Mouse (Mus musculus) forebrain, embryonic 15.5 days (tissue): ENCODE results near the gene Sp140. TPM values are rescaled to one million over a fixed set of nuclear protein-coding genes. Genes with fewer than 3 reads are reported as not detected.
"Not testable (repeated sequence)": the region's sequence is repeated elsewhere in the genome, so short reads cannot be mapped to it uniquely, and the experiment has no call there.

Source experiments
- ATAC-seq: fragments of 200-750 bp; cut with Nextera tagmentation; replicated peaks from 2 replicates; pipeline ENCODE4 v1.8.0; 2017; ENCODE audit warnings: mild to moderate bottlenecking, moderate TSS enrichment, moderate library complexity
- H3K27ac ChIP-seq: fragments of 300-500 bp; sonication (generic); replicated peaks from 2 replicates; pipeline ENCODE4 v1.5.1; 2015; ENCODE audit warnings: mild to moderate bottlenecking, inconsistent platforms
- H3K27me3 ChIP-seq: fragments of 300-500 bp; sonication (generic); 2 replicates; pipeline ENCODE4 v1.6.1; 2015; ENCODE audit warnings: inconsistent platforms
- H3K36me3 ChIP-seq: fragments of 300-500 bp; sonication (generic); 2 replicates; pipeline ENCODE4 v1.6.1; 2015; ENCODE audit warnings: mild to moderate bottlenecking, inconsistent platforms
- H3K4me1 ChIP-seq: fragments of 300-500 bp; sonication (generic); 2 replicates; pipeline ENCODE4 v1.6.1; 2015; ENCODE audit warnings: inconsistent platforms
- H3K4me2 ChIP-seq: fragments of 300-500 bp; sonication (generic); replicated peaks from 2 replicates; pipeline ENCODE4 v1.6.1; 2015; ENCODE audit warnings: mild to moderate bottlenecking, inconsistent platforms
- H3K4me3 ChIP-seq: fragments of 300-500 bp; sonication (generic); 2 replicates; pipeline ENCODE4 v1.5.1; 2015; ENCODE audit warnings: mild to moderate bottlenecking, inconsistent platforms
- H3K9ac ChIP-seq: fragments of 300-500 bp; sonication (generic); replicated peaks from 2 replicates; pipeline ENCODE4 v1.6.1; 2015; ENCODE audit warnings: mild to moderate bottlenecking, inconsistent platforms
- H3K9me3 ChIP-seq: fragments of 300-500 bp; sonication (generic); 2 replicates; pipeline ENCODE4 v1.6.1; 2016; ENCODE audit warnings: inconsistent platforms
- WGBS: fragments of 180-500 bp; shearing (Covaris S2); methylation state at CpG from one replicate; pipeline ENCODE4 v1.1.7; 2015; ENCODE audit warnings: mixed read lengths; 5-methylcytosine and 5-hydroxymethylcytosine counted together
- polyA plus RNA-seq: library from polyadenylated mRNA; unstranded; fragments of >200 nt; fragmentation: Nextera tagmentation; extraction: Ambion mirVana; gene quantifications from 2 replicates; pipeline ENCODE4 v1.2.1, GENCODE M21; 2015

Sp140 gene
- polyA plus RNA-seq, 1 experiment from 2014 or later = 0.23 TPM

GRCm38 (mm10) chr1:85657211-85657610 lies 57.0 kb downstream of the Sp140 start:
- not testable (repeated sequence) for ATAC-seq, H3K27ac ChIP-seq, H3K9ac ChIP-seq, H3K4me3 ChIP-seq, H3K4me2 ChIP-seq, H3K4me1 ChIP-seq, H3K9me3 ChIP-seq, H3K27me3 ChIP-seq, H3K36me3 ChIP-seq
- 91% methylated on average over 2 of the region's 2 CpGs for WGBS

GRCm38 (mm10) chr1:85664266-85664665 lies 64.1 kb downstream of the Sp140 start:
- ATAC-seq = no peak
- Histone ChIP-seq H3K36me3 (no peaks in the 10 kb centered on the region), H3K9me3 (no peaks in the 10 kb centered on the region; the same call in 1 of the 2 replicates), H3K9ac (no peak overlapping the region), H3K27ac (no peak overlapping the region), H3K27me3 (no peaks in the 10 kb centered on the region), H3K4me2 (no peak overlapping the region), H3K4me1 (no peaks in the 10 kb centered on the region), H3K4me3 (no peak overlapping the region)

- 73% methylated on average over 4 of the region's 4 CpGs for WGBS
- Histone ChIP-seq H3K4me2 (no peak overlapping the region), H3K27ac (no peak overlapping the region), H3K9me3 (no peaks in the 10 kb centered on the region), H3K36me3 (no peaks in the 10 kb centered on the region), H3K4me3 (no peak overlapping the region), H3K27me3 (no peaks in the 10 kb centered on the region), H3K9ac (no peak overlapping the region), H3K4me1 (no peaks in the 10 kb centered on the region)
- no peak for ATAC-seq
Measured at GRCm38 (mm10) chr1:85680226-85680625, 80.0 kb downstream of the Sp140 start.

GRCm38 (mm10) chr1:85686666-85687065 lies 86.5 kb downstream of the Sp140 start:
- Histone ChIP-seq H3K9ac (no peak overlapping the region), H3K27ac (no peak overlapping the region), H3K4me1 (no peaks in the 10 kb centered on the region), H3K4me2 (no peak overlapping the region), H3K36me3 (no peaks in the 10 kb centered on the region), H3K27me3 (no peaks in the 10 kb centered on the region), H3K9me3 (no peaks in the 10 kb centered on the region), H3K4me3 (no peak overlapping the region)
- 80% methylated on average over 5 of the region's 5 CpGs for WGBS
- no peak for ATAC-seq

- no peak overlapping the region for H3K9ac ChIP-seq
- no peak overlapping the region for H3K4me2 ChIP-seq
- no peaks in the 10 kb centered on the region for H3K9me3 ChIP-seq
- no peak overlapping the region for H3K27ac ChIP-seq
- no peaks in the 10 kb centered on the region for H3K27me3 ChIP-seq
- no peaks in the 10 kb centered on the region for H3K4me1 ChIP-seq
- WGBS = 79% methylated on average over 5 of the region's 5 CpGs
- H3K36me3 ChIP-seq = no peaks in the 10 kb centered on the region
- no peak for ATAC-seq
- H3K4me3 ChIP-seq = no peak overlapping the region
Measured at GRCm38 (mm10) chr1:85687346-85687745, 87.2 kb downstream of the Sp140 start.

- Histone ChIP-seq H3K9ac (no peak overlapping the region), H3K4me2 (no peak overlapping the region), H3K27me3 (no peaks in the 10 kb centered on the region), H3K4me1 (no peaks in the 10 kb centered on the region), H3K36me3 (no peaks in the 10 kb centered on the region), H3K4me3 (no peak overlapping the region), H3K9me3 (no peaks in the 10 kb centered on the region), H3K27ac (no peak overlapping the region)
- no peak for ATAC-seq
- WGBS = 96% methylated on average over 3 of the region's 3 CpGs
Measured at GRCm38 (mm10) chr1:85690544-85690943, 90.4 kb downstream of the Sp140 start.

- H3K27me3 ChIP-seq = no peaks in the 10 kb centered on the region
- H3K4me1 ChIP-seq = no peaks in the 10 kb centered on the region
- 79% methylated on average over 1 of the region's 1 CpGs for WGBS
- no peaks in the 10 kb centered on the region for H3K9me3 ChIP-seq
- no peak overlapping the region for H3K4me2 ChIP-seq
- no peak for ATAC-seq
- no peak overlapping the region for H3K27ac ChIP-seq
- no peaks in the 10 kb centered on the region for H3K36me3 ChIP-seq
- no peak overlapping the region for H3K4me3 ChIP-seq
- H3K9ac ChIP-seq = no peak overlapping the region
Measured at GRCm38 (mm10) chr1:85692281-85692680, 92.1 kb downstream of the Sp140 start.

- no peak overlapping the region for H3K4me3 ChIP-seq
- no peaks in the 10 kb centered on the region for H3K9me3 ChIP-seq
- ATAC-seq = no peak
- no peaks in the 10 kb centered on the region for H3K27me3 ChIP-seq
- H3K27ac ChIP-seq = no peak overlapping the region
- H3K36me3 ChIP-seq = no peaks in the 10 kb centered on the region
- no peak overlapping the region for H3K9ac ChIP-seq
- H3K4me1 ChIP-seq = no peaks in the 10 kb centered on the region
- no peak overlapping the region for H3K4me2 ChIP-seq
- 81% methylated on average over 3 of the region's 3 CpGs for WGBS
Measured at GRCm38 (mm10) chr1:85693280-85693679, 93.1 kb downstream of the Sp140 start.

Other genes starting within 250 kb of the Sp140 start
- not detected in 2 replicates for gene G530012D18Rik, start 24.7 kb upstream of the Sp140 start, polyA plus RNA-seq
- gene Sp110, start 1.6 kb upstream of the Sp140 start, polyA plus RNA-seq = 0.36 and 0.43 TPM in 2 replicates
- gene Sp100, start 49.6 kb downstream of the Sp140 start, polyA plus RNA-seq = 0.37 and 0.46 TPM in 2 replicates
- 0.29 and 0.41 TPM in 2 replicates for gene A630001G21Rik, start 178.3 kb downstream of the Sp140 start, polyA plus RNA-seq
- gene Cab39, start 193.1 kb downstream of the Sp140 start, polyA plus RNA-seq = 49.2 and 53.2 TPM in 2 replicates